Mouse (Mus musculus) limb, embryonic 15.5 days (tissue): ENCODE data around the gene Zfp637. TPM values are rescaled to one million over a fixed set of nuclear protein-coding genes. Genes with fewer than 3 reads are reported as not detected.

Source experiments
- ATAC-seq: fragments of 200-750 bp; cut with Nextera tagmentation; 2 replicates; pipeline ENCODE4 v1.8.0; 2017; ENCODE audit warnings: low read depth, moderate TSS enrichment; ENCODE audit not compliant: insufficient number of reproducible peaks, low FRiP score, low TSS enrichment
- H3K27ac ChIP-seq: fragments of 300-500 bp; sonication (generic); 2 replicates; pipeline ENCODE4 v1.5.1; 2015; ENCODE audit warnings: moderate library complexity, mild to moderate bottlenecking, inconsistent platforms
- H3K27me3 ChIP-seq: fragments of 300-500 bp; sonication (generic); 2 replicates; pipeline ENCODE4 v1.6.1; 2015; ENCODE audit warnings: inconsistent platforms
- H3K36me3 ChIP-seq: fragments of 300-500 bp; sonication (generic); 2 replicates; pipeline ENCODE4 v1.6.1; 2015; ENCODE audit warnings: inconsistent platforms
- H3K4me1 ChIP-seq: fragments of 300-500 bp; sonication (generic); 2 replicates; pipeline ENCODE4 v1.6.1; 2015; ENCODE audit warnings: inconsistent platforms
- H3K4me2 ChIP-seq: fragments of 300-500 bp; sonication (generic); 2 replicates; pipeline ENCODE4 v1.6.1; 2015; ENCODE audit warnings: mild to moderate bottlenecking, inconsistent platforms
- H3K4me3 ChIP-seq: fragments of 300-500 bp; sonication (generic); 2 replicates; pipeline ENCODE4 v1.5.1; 2015; ENCODE audit warnings: mild to moderate bottlenecking, inconsistent platforms
- H3K9ac ChIP-seq: fragments of 300-500 bp; sonication (generic); 2 replicates; pipeline ENCODE4 v1.6.1; 2015; ENCODE audit warnings: inconsistent platforms
- H3K9me3 ChIP-seq: fragments of 300-500 bp; sonication (generic); 2 replicates; pipeline ENCODE4 v1.6.1; 2016; ENCODE audit warnings: inconsistent platforms
- WGBS: fragments of 180-500 bp; shearing (Covaris S2); methylation state at CpG from one replicate; pipeline ENCODE4 v1.1.7; 2015; 5-methylcytosine and 5-hydroxymethylcytosine counted together
- polyA plus RNA-seq: library from polyadenylated mRNA; unstranded; fragments of >200 nt; fragmentation: Nextera tagmentation; extraction: Ambion mirVana; gene quantifications from 2 replicates; pipeline ENCODE4 v1.2.1, GENCODE M21; 2015

Gene Zfp637
- polyA plus RNA-seq, 1 experiment from 2014 or later: 134 TPM

GRCm38 (mm10) chr6:117890257-117890656 lies 49.3 kb downstream of the Zfp637 start:
- H3K4me2 ChIP-seq: no peak overlapping the region
- H3K4me1 ChIP-seq: no peaks in the 10 kb centered on the region
- H3K4me3 ChIP-seq: no peak overlapping the region
- H3K9me3 ChIP-seq: no peaks in the 10 kb centered on the region
- no peak overlapping the region for H3K9ac ChIP-seq
- 81% methylated on average over 6 of the region's 6 CpGs for WGBS
- H3K36me3 ChIP-seq: no peaks in the 10 kb centered on the region
- H3K27ac ChIP-seq: no peak overlapping the region
- no peak for ATAC-seq
- no peaks in the 10 kb centered on the region for H3K27me3 ChIP-seq

GRCm38 (mm10) chr6:117891369-117892160 lies 50.6 kb downstream of the Zfp637 start:
- Histone ChIP-seq H3K36me3 (no peaks in the 10 kb centered on the region), H3K4me1 (no peaks in the 10 kb centered on the region), H3K4me2 (no peak overlapping the region), H3K4me3 (no peak overlapping the region), H3K9ac (no peak overlapping the region), H3K27me3 (no peaks in the 10 kb centered on the region), H3K9me3 (no peaks in the 10 kb centered on the region), H3K27ac (no peak overlapping the region)
- 62% methylated on average over 14 of the region's 14 CpGs for WGBS
- ATAC-seq: no peak

GRCm38 (mm10) chr6:117892386-117892785 lies 51.4 kb downstream of the Zfp637 start:
- Histone ChIP-seq H3K9ac (no peak overlapping the region), H3K36me3 (no peaks in the 10 kb centered on the region), H3K27ac (no peak overlapping the region), H3K4me2 (no peak overlapping the region), H3K4me3 (no peak overlapping the region), H3K9me3 (no peaks in the 10 kb centered on the region), H3K27me3 (no peaks in the 10 kb centered on the region), H3K4me1 (no peaks in the 10 kb centered on the region)
- ATAC-seq: no peak
- WGBS: 60% methylated on average over 3 of the region's 3 CpGs

- Histone ChIP-seq H3K9ac (no peak overlapping the region), H3K4me3 (no peak overlapping the region), H3K27me3 (no peaks in the 10 kb centered on the region), H3K27ac (no peak overlapping the region), H3K36me3 (no peaks in the 10 kb centered on the region), H3K9me3 (no peaks in the 10 kb centered on the region), H3K4me2 (no peak overlapping the region), H3K4me1 (no peaks in the 10 kb centered on the region)
- WGBS: 87% methylated on average over 2 of the region's 2 CpGs
- no peak for ATAC-seq
These were observed 52.5 kb downstream of the Zfp637 start for GRCm38 (mm10) chr6:117893435-117893834.

Other genes with a start within 250 kb of the Zfp637 start
- 9.7 and 11.0 TPM in 2 replicates for gene Zfp239, start 20.9 kb downstream of the Zfp637 start, polyA plus RNA-seq
- 627 and 632 TPM in 2 replicates for gene Hnrnpf, start 59.1 kb downstream of the Zfp637 start, polyA plus RNA-seq
- gene Fxyd4, start 96.5 kb downstream of the Zfp637 start, polyA plus RNA-seq: 3.4 and 4.3 TPM in 2 replicates
- 0.14 and 0.17 TPM in 2 replicates for gene Rasgef1a, start 170.3 kb downstream of the Zfp637 start, polyA plus RNA-seq